Mouse (Mus musculus): ENCODE data around the gene Oxld1. TPM values are rescaled to one million over a fixed set of nuclear protein-coding genes. Genes with fewer than 3 reads are reported as not detected.

Gene Oxld1
- total RNA-seq, 2 experiments from 2014 or later, result 19.8 to 30.4 TPM

DNA sequence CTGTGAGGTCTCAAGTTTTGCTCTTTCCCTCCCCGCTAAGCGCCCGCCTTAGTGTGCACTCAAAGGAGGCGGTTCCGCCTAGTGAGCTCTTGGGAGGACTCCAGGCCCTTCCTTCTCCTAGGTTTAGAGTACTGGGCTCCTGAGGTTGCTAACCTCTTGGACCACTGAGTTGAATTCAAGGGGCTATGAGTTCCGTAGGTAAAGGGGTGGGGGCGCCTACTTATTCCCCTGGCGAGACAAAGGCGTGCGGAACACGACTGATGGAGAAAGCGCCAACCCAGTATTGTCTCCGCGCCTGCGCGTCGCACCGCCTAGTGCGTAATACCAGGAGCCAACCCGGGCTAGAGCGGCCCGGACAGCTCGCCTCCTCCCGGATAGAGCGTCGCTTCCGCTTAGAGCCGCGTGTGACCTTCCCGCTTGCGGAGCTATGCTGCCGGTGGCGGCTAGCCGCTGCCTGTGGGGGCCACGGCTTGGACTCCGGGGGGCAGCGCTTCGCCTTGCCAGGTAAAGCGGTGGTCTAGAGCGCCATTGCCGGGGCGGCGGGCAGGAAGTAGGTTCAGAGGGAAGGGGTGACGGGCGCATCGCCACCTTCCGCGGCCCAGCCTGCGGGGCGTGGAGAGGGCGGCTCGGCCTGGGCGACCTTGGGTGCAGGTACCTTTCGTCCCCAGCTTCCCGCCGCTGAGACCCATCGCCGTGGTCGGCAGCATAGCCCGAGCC, 26.6 kb upstream of the Oxld1 start, which contains the start of gene Mrpl12:
Gene Mrpl12, plus strand, starts transcription at position 349 of the 717 bp plus-strand sequence.
- peak; percentile 85 for DNase-seq (ENCODE audit: low spot score in 2 of 2)

DNA sequence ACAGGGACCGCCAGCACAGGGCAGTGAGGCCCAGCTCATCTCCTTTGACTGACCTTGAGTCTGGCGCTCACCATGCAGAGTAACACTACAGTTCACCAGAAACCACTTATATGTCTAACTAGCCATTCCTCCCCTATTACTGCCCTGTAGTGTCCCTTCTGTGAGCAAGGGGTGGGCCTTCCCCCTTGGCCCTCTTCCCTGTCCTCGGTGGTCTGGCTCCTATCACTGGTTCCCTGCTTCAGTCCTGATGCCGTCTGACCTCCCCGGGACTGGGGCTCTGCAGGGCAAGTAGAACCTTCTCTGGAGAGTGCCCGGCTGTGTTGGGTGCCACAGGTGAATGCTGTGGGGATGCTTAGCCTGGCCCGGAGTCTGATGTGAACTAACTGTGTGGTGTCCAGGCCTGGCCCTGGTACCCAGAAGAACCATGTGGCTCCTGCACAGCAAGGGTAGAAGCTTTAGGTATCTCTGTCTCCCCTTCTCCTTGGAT, 25.6 kb upstream of the Oxld1 start:
- DNase-seq (ENCODE audit: low spot score in 2 of 2), result no peak

DNA sequence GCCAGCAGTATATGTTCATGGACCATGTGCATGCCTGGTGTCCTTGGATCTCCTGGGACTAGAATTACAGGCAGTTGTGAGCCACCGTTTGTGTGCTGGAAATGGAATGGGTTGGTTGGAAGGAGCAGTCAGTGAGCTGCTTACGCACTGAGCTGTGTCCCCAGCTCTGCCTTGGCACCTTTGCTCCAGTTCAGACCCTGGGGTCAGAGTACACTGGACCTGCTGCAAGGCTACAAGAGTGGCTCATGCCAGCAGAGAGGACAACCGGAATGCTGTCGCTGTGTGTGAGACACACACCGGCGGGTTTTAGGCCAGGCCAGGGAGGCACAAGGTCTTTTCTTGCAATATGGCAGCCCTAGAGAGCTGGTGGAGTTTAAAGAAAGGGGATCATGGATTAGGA, 14.2 kb upstream of the Oxld1 start:
- no peak for DNase-seq (ENCODE audit: low spot score in 2 of 2)

DNA sequence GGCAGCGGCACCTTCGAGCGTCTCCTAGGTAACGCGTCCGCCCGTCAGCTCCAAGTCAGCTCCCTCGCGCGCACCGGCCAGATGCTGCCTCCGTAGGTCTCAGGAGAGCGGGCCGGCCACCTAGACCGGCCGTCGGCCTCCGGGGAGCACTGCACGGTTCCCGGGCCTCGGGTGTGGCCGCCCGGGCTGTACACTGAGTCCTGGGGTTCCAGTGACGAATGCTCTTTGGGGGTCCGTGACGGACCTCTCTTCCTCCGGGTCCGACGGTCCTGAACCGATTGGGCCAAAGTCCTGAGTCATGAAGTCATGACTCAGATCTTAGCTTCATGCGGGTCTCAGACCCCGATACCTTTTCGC, 9.8 kb upstream of the Oxld1 start:
- no peak for DNase-seq (ENCODE audit: low spot score in 2 of 2)

DNA sequence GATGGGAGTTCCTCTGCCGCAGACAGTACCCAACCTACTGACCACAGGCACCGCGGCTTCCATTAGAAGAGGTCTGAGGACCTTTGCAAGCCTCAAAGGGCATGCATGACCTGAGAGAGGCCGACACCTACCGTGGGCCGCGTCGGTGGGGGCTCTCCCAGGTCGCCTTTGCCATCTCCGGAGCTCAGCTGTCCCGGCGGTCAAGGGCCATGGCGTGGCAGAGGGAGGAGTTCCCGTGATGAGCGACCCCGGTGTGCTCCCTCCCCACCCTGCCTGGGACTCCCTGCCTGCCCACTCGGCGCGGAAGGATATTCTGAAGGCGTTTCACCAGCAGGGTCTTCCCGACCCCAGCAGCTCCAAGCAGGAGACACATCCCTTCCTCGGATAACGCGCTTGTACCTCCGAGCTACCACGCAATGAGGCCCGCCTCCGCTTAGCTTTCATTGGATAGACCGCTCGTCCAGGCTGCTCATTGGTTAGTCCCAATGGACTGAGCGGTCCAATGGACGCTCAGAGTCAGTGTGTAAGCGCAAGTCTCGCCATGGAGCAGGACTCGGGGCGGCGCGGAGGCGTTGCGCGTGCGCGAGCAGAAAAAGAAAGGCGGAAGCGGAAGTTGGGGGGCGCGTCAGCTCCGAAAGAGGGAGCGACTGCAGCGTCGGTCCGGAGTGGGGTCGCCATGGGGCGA, 9.3 kb upstream of the Oxld1 start, which contains the start of gene Arl16:
Gene Arl16, minus strand, starts transcription at position 557 of the 685 bp plus-strand sequence.
- peak; percentile 89 to 91 for DNase-seq (ENCODE audit: low spot score in 2 of 2)

DNA sequence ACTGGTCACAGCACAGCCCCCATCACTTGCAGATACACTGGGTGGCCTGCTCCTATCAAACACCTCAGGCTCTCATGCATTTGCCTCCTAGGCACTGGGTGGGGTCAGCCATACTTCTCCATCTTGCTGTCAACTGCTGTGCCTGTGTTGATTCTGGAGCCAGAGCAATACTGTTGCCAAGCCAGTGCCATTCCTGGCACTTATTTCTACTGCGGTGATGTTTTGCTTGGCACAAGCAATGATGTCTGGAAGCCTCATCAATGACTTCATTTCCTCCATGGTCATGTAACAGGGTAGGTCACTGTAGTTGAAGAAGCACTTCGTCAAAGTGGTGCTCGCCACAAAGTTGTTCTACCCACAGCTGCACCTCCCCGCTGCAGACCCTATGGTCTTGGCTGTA, 7.7 kb upstream of the Oxld1 start:
- DNase-seq (ENCODE audit: low spot score in 2 of 2), result no peak

DNA sequence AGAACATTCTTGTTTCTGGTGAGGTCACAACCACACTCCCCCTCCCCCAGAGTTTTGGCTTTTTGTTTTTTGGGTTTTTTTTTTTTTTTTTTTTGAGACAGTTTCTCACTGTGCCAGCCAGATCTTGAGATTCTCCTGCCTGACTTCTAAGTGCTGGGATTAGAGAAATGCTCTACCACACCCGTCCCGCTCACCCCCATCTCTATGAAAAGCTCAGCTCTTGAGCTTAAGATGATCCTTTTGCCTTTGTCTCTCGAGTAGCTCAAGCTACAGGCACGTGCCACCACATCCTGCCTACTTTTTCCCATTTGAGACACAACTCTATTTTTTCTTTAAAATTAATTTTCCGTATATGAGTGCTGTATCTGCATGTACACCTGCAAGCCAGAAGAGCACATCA, 6.5 kb upstream of the Oxld1 start:
- no peak for DNase-seq (ENCODE audit: low spot score in 2 of 2)

DNA sequence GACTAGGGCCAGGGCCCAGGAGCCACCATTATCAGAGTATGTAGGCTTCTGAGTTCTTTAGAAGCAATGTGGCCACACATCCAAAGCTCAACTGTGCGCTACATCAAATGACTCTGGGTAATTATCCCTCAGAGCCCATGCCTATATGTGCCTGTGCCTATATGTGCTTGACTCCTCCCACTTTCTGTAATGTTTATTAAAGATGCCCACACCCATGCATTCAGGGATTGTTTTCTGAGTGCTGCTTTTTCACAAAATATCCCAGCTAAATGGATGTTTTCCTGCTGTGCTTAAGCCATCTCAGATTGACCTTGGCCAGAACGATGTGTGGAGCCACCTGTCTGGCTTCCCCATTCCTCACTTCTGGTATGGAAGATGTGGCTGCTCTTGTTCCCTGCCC, 5.7 kb upstream of the Oxld1 start:
- DNase-seq (ENCODE audit: low spot score in 2 of 2), result no peak

DNA sequence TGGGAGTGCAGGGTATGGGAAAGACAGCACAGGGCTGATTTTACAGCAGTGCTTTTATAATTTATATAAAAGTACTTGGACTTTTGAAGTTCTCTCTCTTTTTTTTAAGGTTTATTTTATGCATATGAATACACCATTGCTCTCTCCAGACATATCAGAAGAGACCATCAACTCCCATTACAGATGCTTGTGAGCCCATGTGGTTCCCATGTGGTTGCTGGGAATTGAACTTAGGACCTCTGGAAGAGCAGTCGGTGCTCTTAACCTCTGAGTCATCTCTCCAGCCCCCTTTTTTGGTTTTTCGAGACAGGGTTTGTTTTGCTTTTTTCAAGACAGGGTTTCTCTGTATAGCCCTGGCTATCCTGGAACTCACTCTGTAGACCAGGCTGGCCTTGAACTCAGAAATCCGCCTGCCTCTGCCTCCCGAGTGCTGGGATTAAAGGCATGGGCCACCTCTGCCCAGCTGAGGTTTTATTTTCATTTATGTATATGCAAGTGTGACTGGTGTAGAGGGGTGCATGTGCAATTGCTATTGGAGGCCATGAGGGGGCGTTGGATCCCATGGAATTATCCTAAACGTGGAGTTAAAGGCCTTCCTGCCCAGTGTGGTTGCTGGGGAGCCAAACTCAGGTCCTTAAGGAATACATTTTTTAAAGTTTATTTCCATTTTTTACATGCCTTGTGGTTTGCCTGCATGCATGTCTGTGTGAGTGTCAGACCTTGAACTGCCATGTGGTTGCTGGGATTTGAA, 1.2 kb upstream of the Oxld1 start:
- no peak for DNase-seq (ENCODE audit: low spot score in 2 of 2)

DNA sequence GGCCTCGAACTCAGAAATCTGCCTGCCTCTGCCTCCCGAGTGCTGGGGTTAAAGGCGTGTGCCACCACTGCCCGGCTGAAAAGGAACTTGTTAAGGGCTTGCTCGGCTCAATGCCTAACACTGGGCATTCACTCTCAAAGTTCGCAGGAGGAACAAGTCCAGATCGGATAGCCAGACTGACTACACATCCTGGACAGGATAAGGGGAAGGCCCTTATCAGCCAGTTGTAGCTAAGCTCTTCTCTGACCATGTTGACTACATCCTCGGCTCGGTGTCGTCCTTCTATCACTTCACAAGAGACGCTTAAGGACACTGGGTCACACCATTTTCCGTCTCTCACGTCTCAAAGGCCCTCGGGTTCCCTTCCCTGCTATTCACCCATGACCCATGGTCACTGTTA, 498 bp downstream of the Oxld1 start:
- DNase-seq (ENCODE audit: low spot score in 2 of 2), result no peak

DNA sequence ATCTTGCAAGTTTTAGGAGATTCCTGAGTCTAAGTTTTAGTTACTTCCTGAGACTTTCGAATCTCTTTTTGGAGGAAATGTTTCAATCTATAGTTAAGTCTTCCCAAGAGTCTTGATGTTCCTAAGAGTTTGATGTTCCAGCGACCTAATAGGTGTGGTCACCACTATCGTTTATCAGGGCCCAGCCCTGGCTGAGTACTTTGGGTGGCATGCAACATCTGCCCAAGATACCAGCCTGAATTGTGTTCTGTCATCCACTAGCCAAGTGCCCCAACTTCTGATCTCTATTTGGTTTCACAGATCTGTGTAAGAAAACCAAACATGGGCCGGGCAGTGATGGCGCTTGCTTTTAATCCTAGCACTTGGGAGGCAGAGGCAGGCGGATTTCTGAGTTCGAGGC, 2.5 kb downstream of the Oxld1 start:
- DNase-seq (ENCODE audit: low spot score in 2 of 2), result no peak

DNA sequence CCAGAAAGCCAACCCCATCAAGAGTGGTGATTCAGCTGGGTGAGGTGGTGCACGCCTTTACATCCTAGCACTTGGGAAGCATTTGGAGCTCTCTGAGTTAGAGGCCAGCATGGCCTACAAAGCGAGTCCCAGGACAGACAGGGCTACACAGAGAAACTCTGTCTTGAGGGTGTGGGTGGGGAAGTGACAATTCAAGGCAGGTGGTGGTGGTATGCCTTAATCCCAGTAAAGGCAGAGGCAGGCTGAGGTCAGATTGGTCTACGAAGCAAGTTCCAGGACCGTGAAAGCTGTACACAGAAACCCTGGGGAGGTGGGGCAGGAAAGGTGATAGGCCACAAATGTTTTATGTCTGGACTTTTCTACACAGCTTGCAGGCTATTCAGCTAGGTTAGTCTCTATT, 2.9 kb downstream of the Oxld1 start:
- DNase-seq (ENCODE audit: low spot score in 2 of 2), result no peak

DNA sequence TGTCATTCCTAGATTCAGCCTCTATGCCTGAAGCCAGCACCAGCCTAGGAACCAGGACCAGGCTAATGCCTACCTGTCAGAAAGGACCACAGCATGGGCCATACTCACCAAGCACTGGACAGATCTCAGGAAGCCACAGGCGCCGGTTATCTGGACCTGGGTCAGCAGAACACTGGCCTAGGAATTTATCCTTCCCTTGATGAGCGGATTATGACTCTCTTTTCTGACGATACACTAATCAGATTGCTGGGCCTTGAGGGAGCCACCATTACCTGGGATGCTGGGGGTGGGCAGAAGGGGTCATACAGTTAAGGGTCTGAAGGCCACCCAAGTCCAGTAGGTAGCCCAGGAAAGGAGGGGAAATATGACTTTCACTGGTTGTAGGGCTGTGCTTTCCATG, 4.6 kb downstream of the Oxld1 start, which contains the start of gene Pde6g:
Gene Pde6g, minus strand, starts transcription at position 195 of the 400 bp plus-strand sequence.
- no peak for DNase-seq (ENCODE audit: low spot score in 2 of 2)

DNA sequence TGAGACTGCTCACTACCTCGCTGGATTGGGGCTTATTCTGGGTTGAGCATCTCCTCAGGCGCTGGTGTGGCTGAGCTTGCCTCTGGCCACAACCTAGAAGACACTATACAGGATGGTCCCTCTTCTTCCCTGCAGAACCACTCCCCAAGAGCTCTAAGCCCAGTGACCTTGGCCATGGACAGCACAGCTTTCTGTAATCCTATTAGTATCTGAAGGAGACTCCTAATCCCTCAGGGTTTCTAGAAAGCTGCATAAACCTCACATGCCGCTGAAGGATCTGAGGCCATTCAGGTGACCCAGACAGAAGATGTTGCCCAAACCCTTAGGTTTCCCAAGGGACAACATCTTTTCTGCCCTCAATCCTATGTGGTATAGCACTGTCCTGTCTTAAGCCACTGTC, 5.6 kb downstream of the Oxld1 start:
- DNase-seq (ENCODE audit: low spot score in 2 of 2), result no peak

DNA sequence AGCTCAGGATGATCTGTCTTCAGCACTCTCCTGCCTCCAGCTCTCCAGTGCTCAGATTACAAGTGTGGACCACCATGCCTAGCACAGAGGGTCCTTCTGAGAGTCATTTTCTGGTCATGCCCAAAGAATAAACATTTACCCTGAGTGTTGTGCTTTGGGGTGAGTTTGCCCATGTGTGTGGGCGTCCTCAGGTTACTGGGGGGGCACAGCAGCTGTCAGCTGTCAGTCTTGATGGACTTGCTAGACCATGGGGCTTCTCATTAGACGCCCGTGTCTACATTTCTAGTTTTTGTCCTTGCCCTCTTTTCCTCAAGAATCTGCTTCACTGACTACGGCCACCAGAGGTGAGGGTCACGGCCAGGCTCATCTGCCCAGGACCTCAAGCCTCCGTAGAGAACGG, 10.7 kb downstream of the Oxld1 start:
- no peak for DNase-seq (ENCODE audit: low spot score in 2 of 2)

DNA sequence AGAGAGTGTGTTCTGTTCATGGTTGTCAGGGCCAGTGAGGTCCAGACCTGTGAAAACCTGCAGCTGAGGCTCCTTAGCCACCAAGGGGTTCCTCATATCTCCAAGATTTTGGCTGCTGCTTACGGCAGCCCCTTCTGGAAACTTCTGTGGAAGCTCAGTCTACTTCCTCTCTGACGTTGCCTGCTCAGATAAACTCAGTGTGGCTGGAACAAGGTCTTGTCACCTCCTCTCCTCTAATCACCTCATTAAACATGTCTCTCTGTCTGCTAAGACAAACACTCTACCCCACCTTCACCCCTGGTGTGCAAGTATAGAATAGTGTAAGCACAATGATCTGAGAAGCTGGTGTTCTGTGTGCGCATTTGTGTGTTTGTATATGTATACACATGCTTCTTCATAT, 12.4 kb downstream of the Oxld1 start:
- DNase-seq (ENCODE audit: low spot score in 2 of 2), result no peak

DNA sequence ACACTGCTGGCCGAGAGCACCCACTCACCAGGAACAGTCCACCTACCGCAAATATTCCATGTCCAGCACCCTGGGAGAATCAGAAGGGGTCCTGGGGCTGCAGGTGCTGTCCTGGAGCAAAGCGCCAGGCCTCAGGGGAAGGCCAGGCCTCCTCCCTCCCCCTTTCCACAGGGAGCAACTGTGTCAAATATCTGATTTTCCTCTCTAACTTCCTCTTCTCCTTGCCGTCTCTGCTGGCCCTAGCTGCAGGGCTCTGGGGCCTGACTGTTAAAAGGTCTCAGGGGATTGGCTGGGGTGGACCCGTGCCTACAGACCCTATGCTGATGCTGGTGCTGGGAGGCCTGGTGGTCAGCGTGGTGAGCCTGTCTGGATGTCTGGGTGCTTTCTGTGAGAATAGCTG, 13.8 kb downstream of the Oxld1 start:
- DNase-seq (ENCODE audit: low spot score in 2 of 2), result no peak

DNA sequence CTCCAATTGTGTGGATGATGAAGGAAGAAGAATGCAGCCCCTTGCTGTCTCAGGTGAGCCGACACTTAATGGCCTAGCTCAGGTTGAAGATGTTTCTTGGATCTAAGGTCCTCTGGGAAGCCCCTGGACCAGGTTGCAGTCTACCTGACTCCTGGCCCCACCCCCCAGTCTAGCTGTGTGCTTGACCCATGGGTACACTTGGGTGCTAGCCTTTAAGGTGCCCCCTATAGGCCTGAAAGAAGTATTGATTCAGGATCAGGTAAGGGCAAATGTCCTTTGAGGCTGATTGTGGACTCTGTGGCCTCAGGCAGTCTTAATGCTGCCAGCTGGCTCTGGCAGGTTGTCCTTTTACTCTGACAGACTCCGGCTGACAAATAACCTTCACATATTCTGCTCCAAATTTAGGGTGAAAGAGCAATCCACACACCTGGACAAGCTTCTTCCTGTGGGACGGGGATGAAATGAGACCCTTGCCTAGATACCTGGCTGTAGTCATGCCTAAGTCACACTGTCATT, 15.0 kb downstream of the Oxld1 start:
- DNase-seq (ENCODE audit: low spot score in 2 of 2), result no peak

DNA sequence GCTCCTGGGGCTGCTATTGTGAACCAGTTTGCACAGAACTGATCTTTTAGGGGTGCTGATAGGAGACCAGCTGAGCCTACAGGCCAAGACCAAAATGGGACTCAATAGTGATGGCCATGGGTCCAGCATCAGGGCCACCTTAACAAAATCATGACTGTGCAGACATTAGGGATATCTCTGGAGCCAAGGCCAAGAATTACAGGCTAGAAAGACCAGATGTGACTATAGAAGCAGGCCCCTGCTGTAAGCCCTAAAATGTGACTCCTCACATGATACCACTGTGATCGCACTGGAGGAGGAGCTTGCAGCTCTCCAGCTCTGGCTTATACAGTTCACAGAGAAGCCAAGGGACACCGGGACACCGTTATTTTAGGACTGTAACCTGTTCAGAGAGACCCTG, 15.5 kb downstream of the Oxld1 start, which contains the start of gene Tspan10:
Gene Tspan10, plus strand, starts transcription at position 301 of the 400 bp plus-strand sequence.
- DNase-seq (ENCODE audit: low spot score in 2 of 2), result no peak

DNA sequence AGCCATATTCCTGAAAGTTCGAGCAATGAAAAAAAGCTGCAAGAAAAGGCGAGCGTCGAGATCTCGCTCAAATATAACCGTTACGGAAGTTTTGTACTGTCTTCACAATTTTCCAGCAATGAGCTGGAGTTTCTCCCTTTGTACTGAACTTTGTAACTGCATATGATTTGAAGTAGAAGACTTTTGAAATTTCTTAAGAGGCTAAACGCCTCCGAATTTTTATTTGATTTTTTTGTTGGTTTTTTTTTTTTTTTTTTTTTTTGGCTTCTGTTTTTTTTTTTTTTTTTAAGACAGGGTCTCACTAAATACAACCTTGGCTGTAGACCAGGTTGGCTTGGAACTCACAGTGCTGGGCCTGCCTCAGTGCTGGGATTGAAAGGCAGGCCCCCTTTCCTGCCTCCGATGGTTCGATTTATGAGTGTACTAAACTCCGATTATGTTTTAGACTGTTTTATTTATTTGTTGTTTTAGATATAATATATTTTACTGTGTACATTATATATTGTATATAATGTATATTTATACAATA, 19.9 kb downstream of the Oxld1 start:
- no peak for DNase-seq (ENCODE audit: low spot score in 2 of 2)

DNA sequence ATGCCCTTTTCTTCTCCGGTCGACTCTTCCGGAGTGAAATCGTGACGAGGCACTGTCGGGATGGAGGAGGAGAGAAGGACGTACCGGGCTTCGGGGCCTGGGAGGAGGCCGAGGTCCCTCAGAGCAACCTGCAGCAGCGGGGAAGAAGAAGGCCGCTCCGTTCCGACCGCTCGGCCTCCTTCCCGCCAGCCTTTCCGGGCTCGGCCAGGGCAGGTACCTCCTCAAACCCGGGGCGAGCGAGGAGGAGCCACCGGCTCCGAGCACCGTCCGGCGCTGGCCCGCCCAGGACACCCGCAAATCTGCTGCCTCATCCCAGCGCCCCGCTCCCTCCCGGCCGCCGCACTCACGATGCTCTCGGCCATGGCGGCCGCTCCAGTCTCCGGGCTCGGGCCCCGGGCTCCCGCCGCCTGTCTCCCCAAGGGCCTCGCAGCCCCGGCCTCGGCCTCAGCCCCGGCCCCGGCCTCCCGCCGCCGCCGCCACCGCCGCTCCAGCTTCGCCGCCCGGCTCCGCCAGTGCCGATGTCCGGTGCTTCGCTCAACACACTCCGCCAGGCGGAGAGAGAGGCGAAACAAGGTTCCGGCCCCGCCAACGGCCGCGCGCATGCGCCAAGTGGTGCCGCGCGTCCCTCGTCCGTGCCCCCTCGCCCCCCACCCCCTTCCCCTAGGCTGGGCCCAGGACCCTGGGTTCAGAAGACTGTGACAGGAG, 20.6 kb downstream of the Oxld1 start, which contains the start of gene Nploc4:
Gene Nploc4, minus strand, starts transcription at position 557 of the 705 bp plus-strand sequence.
- peak; percentile 90 to 91 for DNase-seq (ENCODE audit: low spot score in 2 of 2)

All from adrenal gland, adult 18-20 months (tissue).